Mouse (Mus musculus): ENCODE results near the gene Ghitm. TPM values are rescaled to one million over a fixed set of nuclear protein-coding genes. Genes with fewer than 3 reads are reported as not detected.

Gene Ghitm
- 317 and 376 TPM in 2 replicates for polyA plus RNA-seq (2014; fragmentation: Nextera tagmentation; extraction: Ambion mirVana)

DNA sequence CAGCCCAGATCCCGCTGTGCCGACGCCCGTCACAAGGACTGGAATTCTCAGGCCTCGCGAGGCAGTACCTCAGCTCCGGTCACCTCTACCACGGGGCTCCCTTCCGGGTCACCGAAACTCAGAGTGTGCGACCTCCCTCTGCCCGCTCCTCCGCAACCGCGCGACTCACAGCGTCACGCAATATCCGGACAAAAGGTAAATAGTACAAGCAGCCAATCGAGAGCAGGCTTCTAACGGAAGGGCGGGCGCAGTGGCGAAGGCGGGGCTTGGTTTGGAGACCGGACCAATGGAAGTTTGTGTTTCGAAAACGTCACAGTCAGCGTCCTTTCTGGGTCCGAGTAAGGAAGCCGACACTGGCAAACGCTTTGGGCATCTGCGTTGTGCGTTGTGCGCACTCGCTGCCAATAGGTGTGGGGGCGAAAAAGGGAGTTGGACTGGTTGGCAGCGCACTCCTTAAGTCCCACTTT is at the start of gene Ghitm:
TSS of gene Ghitm (minus strand) at position 146 of the 467 bp plus-strand sequence.
- H3K9ac ChIP-seq (ENCODE audit: low read depth, low read length), result peak within 1 kb of the TSS; percentile 96
- peak; percentile 99 for ATAC-seq (replicated peaks; ENCODE audit: insufficient number of reproducible peaks, low FRiP score, low TSS enrichment)
- H3K4me1 ChIP-seq (ENCODE audit: control insufficient read depth, insufficient read depth, low read length), result 0 out of 2 replicates have a peak, but pooled peaks cover 3% of the 10 kb centered on the region
- peak within 1 kb of the TSS; percentile 93 for H3K27ac ChIP-seq (ENCODE audit: low read depth, low read length)
- peaks cover 4% of the 10 kb centered on the region; the same call in 1 of the 2 replicates for H3K36me3 ChIP-seq (ENCODE audit: control insufficient read depth, insufficient read depth, low read length)
- H3K4me2 ChIP-seq, result peak within 1 kb of the TSS; percentile 77
- peak within 1 kb of the TSS; percentile 92 for H3K4me3 ChIP-seq (ENCODE audit: low read depth, low read length)
- H3K9me3 ChIP-seq (replicated peaks; ENCODE audit: control insufficient read depth, low read length), result no peaks in the 10 kb centered on the region
- WGBS (ENCODE audit: insufficient replicate concordance), result under 1% methylated on average over 38 of the region's 38 CpGs
- H3K27me3 ChIP-seq (ENCODE audit: control insufficient read depth, insufficient read depth, low read length), result no peaks in the 10 kb centered on the region

DNA sequence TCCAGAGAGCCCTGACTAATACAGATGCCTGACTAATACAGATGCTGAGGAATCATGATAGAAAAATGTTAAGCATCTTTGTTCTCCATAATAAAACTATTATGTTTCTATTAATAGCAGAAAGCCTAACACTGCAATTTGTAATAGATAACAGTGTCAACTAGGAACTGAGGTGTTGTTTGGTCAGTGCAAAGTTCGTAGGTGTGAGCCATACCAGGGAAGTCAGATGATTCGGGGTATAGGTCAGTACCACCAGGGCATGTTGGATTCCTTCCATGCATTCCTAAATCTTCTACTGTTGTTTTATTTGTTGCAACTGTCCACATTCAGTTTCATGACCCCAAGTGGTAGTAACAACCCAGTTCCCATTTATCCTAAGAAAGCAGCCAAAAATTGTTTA is 49.8 kb upstream of the Ghitm start:
- no peak overlapping the region for H3K9ac ChIP-seq (ENCODE audit: low read depth, low read length)
- 77% methylated on average over 2 of the region's 2 CpGs for WGBS (ENCODE audit: insufficient replicate concordance)
- H3K4me3 ChIP-seq (ENCODE audit: low read depth, low read length), result no peak overlapping the region
- no peaks in the 10 kb centered on the region for H3K36me3 ChIP-seq (ENCODE audit: control insufficient read depth, insufficient read depth, low read length)
- H3K4me2 ChIP-seq, result no peak overlapping the region
- no peaks in the 10 kb centered on the region for H3K27me3 ChIP-seq (ENCODE audit: control insufficient read depth, insufficient read depth, low read length)
- H3K9me3 ChIP-seq (replicated peaks; ENCODE audit: control insufficient read depth, low read length), result no peaks in the 10 kb centered on the region
- H3K27ac ChIP-seq (ENCODE audit: low read depth, low read length), result no peak overlapping the region
- H3K4me1 ChIP-seq (ENCODE audit: control insufficient read depth, insufficient read depth, low read length), result no peaks in the 10 kb centered on the region
- no peak for ATAC-seq (replicated peaks; ENCODE audit: insufficient number of reproducible peaks, low FRiP score, low TSS enrichment)

DNA sequence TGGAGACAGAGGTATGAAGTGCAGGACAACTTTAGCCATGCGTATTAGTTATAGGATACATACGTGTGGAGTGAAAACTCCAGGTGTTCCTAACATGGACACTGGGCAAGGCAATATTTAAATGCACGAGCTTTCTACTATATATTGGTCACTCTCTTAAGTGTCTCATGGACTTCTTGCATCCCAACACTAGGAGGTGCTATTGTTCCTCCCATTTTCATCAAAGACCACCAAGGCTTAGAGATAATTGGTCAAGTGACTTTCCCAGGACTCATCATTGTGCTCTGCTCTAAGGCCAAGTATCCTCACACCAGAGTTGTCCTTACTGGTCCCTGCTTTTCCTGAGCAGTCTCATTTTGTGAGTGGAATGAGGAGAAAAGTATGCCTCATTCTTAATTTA is 39.4 kb upstream of the Ghitm start:
- no peaks in the 10 kb centered on the region for H3K9me3 ChIP-seq (replicated peaks; ENCODE audit: control insufficient read depth, low read length)
- no peak overlapping the region for H3K27ac ChIP-seq (ENCODE audit: low read depth, low read length)
- no peak overlapping the region for H3K9ac ChIP-seq (ENCODE audit: low read depth, low read length)
- H3K4me2 ChIP-seq, result no peak overlapping the region
- no peak for ATAC-seq (replicated peaks; ENCODE audit: insufficient number of reproducible peaks, low FRiP score, low TSS enrichment)
- no peaks in the 10 kb centered on the region for H3K4me1 ChIP-seq (ENCODE audit: control insufficient read depth, insufficient read depth, low read length)
- no peaks in the 10 kb centered on the region for H3K27me3 ChIP-seq (ENCODE audit: control insufficient read depth, insufficient read depth, low read length)
- WGBS (ENCODE audit: insufficient replicate concordance), result 74% methylated on average over 3 of the region's 3 CpGs
- H3K36me3 ChIP-seq (ENCODE audit: control insufficient read depth, insufficient read depth, low read length), result no peaks in the 10 kb centered on the region
- no peak overlapping the region for H3K4me3 ChIP-seq (ENCODE audit: low read depth, low read length)

DNA sequence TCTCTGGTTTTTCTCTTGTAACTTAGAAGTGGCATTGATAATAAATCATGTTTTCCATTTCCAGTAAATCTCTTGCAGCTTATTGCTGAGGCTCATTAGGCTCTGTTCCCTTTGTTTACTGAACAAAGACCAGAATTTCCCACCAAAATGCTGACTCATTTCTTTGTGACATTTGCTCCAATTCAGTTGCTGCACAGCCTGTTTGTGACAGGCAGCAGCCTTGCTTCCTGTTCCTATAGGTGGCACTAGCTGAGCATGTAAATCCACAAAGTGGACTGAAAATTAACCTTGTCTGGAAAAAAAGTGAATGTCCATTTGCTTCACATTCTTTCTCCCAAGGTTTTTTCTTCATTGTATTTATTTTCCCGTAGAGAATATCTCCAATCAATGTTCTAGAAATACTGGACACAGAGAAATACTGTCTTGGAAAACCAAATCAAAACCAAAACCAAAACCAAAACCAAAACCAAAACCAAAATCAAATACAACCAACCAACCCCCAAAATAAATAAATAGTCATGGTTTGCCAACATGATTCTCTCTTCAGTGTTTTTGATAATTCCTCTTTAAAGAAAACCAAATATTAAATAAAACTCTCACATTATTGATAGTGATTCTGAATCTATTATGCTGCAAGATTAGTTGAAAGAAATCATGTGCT is 30.3 kb upstream of the Ghitm start:
- Histone ChIP-seq H3K27ac (ENCODE audit: low read depth, low read length) (no peak overlapping the region), H3K4me3 (ENCODE audit: low read depth, low read length) (no peak overlapping the region), H3K9ac (ENCODE audit: low read depth, low read length) (no peak overlapping the region), H3K9me3 (replicated peaks; ENCODE audit: control insufficient read depth, low read length) (no peaks in the 10 kb centered on the region), H3K4me2 (no peak overlapping the region), H3K27me3 (ENCODE audit: control insufficient read depth, insufficient read depth, low read length) (no peaks in the 10 kb centered on the region), H3K4me1 (ENCODE audit: control insufficient read depth, insufficient read depth, low read length) (no peaks in the 10 kb centered on the region), H3K36me3 (ENCODE audit: control insufficient read depth, insufficient read depth, low read length) (no peaks in the 10 kb centered on the region)
- WGBS (ENCODE audit: insufficient replicate concordance), result 63% methylated on average over 1 of the region's 1 CpGs
- no peak for ATAC-seq (replicated peaks; ENCODE audit: insufficient number of reproducible peaks, low FRiP score, low TSS enrichment)

DNA sequence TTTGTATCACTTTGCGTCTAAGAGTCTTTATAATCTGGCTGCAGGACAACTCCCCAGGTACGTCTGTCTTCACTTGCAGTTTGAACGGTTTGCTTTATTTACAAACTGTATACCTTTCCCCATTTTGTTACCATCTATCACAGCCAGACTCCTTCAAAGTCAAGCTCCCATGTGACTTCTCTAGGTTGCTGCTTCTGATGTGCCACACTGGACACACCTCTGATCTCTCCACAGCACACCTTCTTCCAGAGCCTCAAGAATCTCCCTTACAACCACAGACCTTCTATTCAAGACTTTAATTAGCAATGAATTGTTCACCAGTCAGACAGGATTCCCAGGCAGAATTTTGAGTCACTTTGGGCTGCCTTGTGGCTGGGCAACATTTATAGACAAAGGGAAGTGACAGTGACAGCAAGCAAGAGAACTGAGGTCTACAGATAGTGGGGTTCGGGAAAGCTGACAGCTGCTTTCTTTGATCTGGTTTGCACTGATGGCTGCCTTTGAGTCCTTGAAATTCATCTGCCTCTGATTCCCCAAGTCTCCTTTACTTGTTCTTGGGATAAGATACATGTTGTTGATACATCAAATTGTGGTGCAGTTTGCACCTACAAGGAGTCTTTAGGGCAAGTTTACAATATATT is 29.4 kb upstream of the Ghitm start:
- no peak for ATAC-seq (replicated peaks; ENCODE audit: insufficient number of reproducible peaks, low FRiP score, low TSS enrichment)
- Histone ChIP-seq H3K4me2 (no peak overlapping the region), H3K36me3 (ENCODE audit: control insufficient read depth, insufficient read depth, low read length) (no peaks in the 10 kb centered on the region), H3K4me1 (ENCODE audit: control insufficient read depth, insufficient read depth, low read length) (no peaks in the 10 kb centered on the region), H3K27ac (ENCODE audit: low read depth, low read length) (no peak overlapping the region), H3K4me3 (ENCODE audit: low read depth, low read length) (no peak overlapping the region), H3K9ac (ENCODE audit: low read depth, low read length) (no peak overlapping the region), H3K9me3 (replicated peaks; ENCODE audit: control insufficient read depth, low read length) (no peaks in the 10 kb centered on the region), H3K27me3 (ENCODE audit: control insufficient read depth, insufficient read depth, low read length) (no peaks in the 10 kb centered on the region)
- WGBS (ENCODE audit: insufficient replicate concordance), result 65% methylated on average over 4 of the region's 4 CpGs

DNA sequence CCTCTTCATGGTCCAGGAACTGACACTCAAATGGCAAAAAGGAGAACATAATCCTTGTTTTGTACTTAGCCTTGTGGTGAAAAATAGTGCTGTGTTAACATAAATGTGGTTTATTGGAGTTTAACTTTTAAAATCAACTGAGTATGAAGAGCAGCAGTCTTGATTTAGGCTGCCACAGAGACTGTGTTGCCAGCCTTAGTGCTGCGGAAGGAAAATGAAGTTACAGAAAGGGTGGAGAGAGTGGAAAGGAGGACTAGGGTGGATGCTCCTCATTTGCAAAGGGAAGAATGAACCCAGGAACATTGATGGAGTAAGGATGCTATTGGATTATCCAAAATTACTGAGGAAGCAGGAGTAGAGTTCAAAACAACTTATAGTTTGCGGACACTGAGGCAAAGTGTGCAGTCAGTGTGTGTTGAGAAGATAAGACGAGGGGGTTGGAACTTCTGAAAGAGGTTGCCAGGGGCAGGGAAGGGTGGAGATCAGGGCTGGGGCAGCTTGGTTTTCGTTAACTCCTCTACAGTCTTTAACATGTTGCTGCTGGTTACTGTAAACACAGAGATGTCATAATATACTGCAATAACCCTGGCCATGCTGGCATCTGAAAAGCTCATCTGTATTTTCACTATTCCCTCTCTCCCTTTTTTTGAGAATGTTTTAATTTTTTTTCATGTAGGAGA is 28.3 kb upstream of the Ghitm start:
- H3K27ac ChIP-seq (ENCODE audit: low read depth, low read length), result no peak overlapping the region
- 63% methylated on average over 4 of the region's 4 CpGs for WGBS (ENCODE audit: insufficient replicate concordance)
- no peaks in the 10 kb centered on the region for H3K27me3 ChIP-seq (ENCODE audit: control insufficient read depth, insufficient read depth, low read length)
- no peaks in the 10 kb centered on the region for H3K9me3 ChIP-seq (replicated peaks; ENCODE audit: control insufficient read depth, low read length)
- no peaks in the 10 kb centered on the region for H3K36me3 ChIP-seq (ENCODE audit: control insufficient read depth, insufficient read depth, low read length)
- H3K4me2 ChIP-seq, result no peak overlapping the region
- ATAC-seq (replicated peaks; ENCODE audit: insufficient number of reproducible peaks, low FRiP score, low TSS enrichment), result 0 out of 2 replicates have a peak, but pooled peaks have one; percentile 49
- H3K9ac ChIP-seq (ENCODE audit: low read depth, low read length), result no peak overlapping the region
- no peaks in the 10 kb centered on the region for H3K4me1 ChIP-seq (ENCODE audit: control insufficient read depth, insufficient read depth, low read length)
- H3K4me3 ChIP-seq (ENCODE audit: low read depth, low read length), result no peak overlapping the region

DNA sequence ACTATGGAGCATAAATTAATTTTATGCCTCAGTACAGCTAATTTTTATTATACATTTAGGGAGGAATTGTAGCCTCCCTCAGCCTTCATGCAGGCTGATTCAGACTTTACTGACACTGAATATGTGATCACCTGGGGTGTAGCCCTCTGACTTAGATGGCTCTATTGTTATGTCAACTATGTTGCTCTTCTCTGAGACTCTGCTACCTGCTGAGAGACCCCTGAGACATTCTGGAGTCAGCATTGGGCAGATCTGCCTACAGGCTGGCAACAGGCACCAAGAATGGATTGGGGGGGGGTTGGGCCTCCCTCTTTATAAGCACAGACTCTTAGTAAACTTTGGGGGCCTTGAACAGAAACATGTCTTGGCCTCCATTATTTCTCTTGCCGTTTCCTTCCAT is 19.3 kb upstream of the Ghitm start:
- 71% methylated on average over 1 of the region's 1 CpGs for WGBS (ENCODE audit: insufficient replicate concordance)
- no peak overlapping the region for H3K4me2 ChIP-seq
- no peak overlapping the region for H3K27ac ChIP-seq (ENCODE audit: low read depth, low read length)
- H3K36me3 ChIP-seq (ENCODE audit: control insufficient read depth, insufficient read depth, low read length), result no peaks in the 10 kb centered on the region
- no peaks in the 10 kb centered on the region for H3K27me3 ChIP-seq (ENCODE audit: control insufficient read depth, insufficient read depth, low read length)
- H3K9me3 ChIP-seq (replicated peaks; ENCODE audit: control insufficient read depth, low read length), result peaks cover 2% of the 10 kb centered on the region; the same call in 1 of the 2 replicates
- H3K4me3 ChIP-seq (ENCODE audit: low read depth, low read length), result no peak overlapping the region
- H3K4me1 ChIP-seq (ENCODE audit: control insufficient read depth, insufficient read depth, low read length), result no peaks in the 10 kb centered on the region
- ATAC-seq (replicated peaks; ENCODE audit: insufficient number of reproducible peaks, low FRiP score, low TSS enrichment), result no peak
- no peak overlapping the region for H3K9ac ChIP-seq (ENCODE audit: low read depth, low read length)

DNA sequence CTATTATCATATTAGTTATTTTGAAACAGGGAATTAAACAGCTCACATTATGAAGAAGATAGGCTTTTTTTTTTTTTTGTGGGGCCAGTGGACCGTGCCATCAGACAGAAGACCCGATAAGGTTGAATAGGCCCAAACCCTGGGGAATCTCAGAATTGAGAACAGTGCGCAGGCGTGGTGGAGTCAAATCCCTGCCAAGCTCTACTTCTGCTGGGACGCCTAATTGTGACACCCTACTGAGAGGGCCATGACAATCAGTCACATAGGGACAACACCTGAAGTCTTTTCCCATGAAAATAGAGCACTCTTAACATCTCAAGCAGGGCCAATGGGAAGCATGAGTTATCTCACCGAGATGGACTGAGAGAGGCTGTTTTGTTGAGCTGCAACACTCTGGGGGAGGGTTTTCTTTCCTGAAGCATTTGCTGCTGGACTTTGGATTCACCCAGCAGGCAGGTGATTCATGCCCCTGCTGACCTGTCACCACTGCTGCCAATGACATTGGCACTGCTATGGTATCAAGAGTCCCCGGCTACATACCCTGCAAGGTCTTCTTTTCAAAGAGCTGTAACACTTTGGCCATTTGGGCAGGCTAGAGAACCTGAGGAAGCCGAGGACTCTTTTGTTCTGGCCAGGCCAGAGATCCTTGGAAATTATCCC is 4.1 kb upstream of the Ghitm start:
- H3K9ac ChIP-seq (ENCODE audit: low read depth, low read length), result no peak overlapping the region
- H3K9me3 ChIP-seq (replicated peaks; ENCODE audit: control insufficient read depth, low read length), result no peaks in the 10 kb centered on the region
- H3K4me1 ChIP-seq (ENCODE audit: control insufficient read depth, insufficient read depth, low read length), result 0 out of 2 replicates have a peak, but pooled peaks cover under 1% of the 10 kb centered on the region
- H3K27ac ChIP-seq (ENCODE audit: low read depth, low read length), result no peak overlapping the region
- no peak for ATAC-seq (replicated peaks; ENCODE audit: insufficient number of reproducible peaks, low FRiP score, low TSS enrichment)
- H3K36me3 ChIP-seq (ENCODE audit: control insufficient read depth, insufficient read depth, low read length), result no peaks in the 10 kb centered on the region
- WGBS (ENCODE audit: insufficient replicate concordance), result 71% methylated on average over 8 of the region's 8 CpGs
- H3K4me3 ChIP-seq (ENCODE audit: low read depth, low read length), result no peak overlapping the region
- H3K27me3 ChIP-seq (ENCODE audit: control insufficient read depth, insufficient read depth, low read length), result no peaks in the 10 kb centered on the region
- no peak overlapping the region for H3K4me2 ChIP-seq

All from heart, embryonic 11.5 days (tissue).